Mouse (Mus musculus): ENCODE measurements at regions not wholly inside any gene's neighbourhood (a gene's known extent, or its start where the extent isn't known, plus 50 kb on each side); places are given as distances from the start of the nearest gene placed in this dataset.

GRCm38 (mm10) chr4:137189058-137189457 lies 88.2 kb upstream of the Wnt4 start:
- no peaks in the 10 kb centered on the region for H3K27me3 ChIP-seq
- in situ Hi-C loops (cut with MboI; ENCODE audit: low pct_unique_long_range_greater_than_20kb): no loop called here
- POLR2A ChIA-PET: no interaction called here
- CTCF ChIA-PET: no interaction called here
- no peak for ATAC-seq
- no peak for TF ChIP-seq CTCF (IDR thresholded peaks at IDR 0.05)
- DNase-seq (ENCODE audit: low read depth, low spot score): no peak

GRCm38 (mm10) chr4:137187592-137187991 lies 89.7 kb upstream of the Wnt4 start:
- ATAC-seq: no peak
- POLR2A ChIA-PET: interaction anchor here (0.6 kb wide), 1 partner anchor 110 kb away, joined by 4 read pairs; no protein-coding TSS in a partner anchor
- no peak for DNase-seq (ENCODE audit: low read depth, low spot score)
- TF ChIP-seq CTCF (IDR thresholded peaks at IDR 0.05): no peak
- no peaks in the 10 kb centered on the region for H3K27me3 ChIP-seq
- in situ Hi-C loops (cut with MboI; ENCODE audit: low pct_unique_long_range_greater_than_20kb): no loop called here
- CTCF ChIA-PET: no interaction called here

- TF ChIP-seq CTCF (IDR thresholded peaks at IDR 0.05): no peak
- POLR2A ChIA-PET: no interaction called here
- H3K27me3 ChIP-seq: no peaks in the 10 kb centered on the region
- CTCF ChIA-PET: no interaction called here
- in situ Hi-C loops (cut with MboI; ENCODE audit: low pct_unique_long_range_greater_than_20kb): no loop called here
- no peak for ATAC-seq
- DNase-seq (ENCODE audit: low read depth, low spot score): no peak
These were observed 90.2 kb upstream of the Wnt4 start for GRCm38 (mm10) chr4:137187051-137187450.

GRCm38 (mm10) chr4:137185001-137185400 lies 92.3 kb upstream of the Wnt4 start:
- ChIA-PET POLR2A (no interaction called here), CTCF (interaction anchor here (1.1 kb wide), 1 partner anchor 21 kb away, joined by 3 read pairs; no protein-coding TSS in a partner anchor)
- in situ Hi-C loops (cut with MboI; ENCODE audit: low pct_unique_long_range_greater_than_20kb): no loop called here
- no peaks in the 10 kb centered on the region for H3K27me3 ChIP-seq
- no peak for TF ChIP-seq CTCF (IDR thresholded peaks at IDR 0.05)
- DNase-seq (ENCODE audit: low read depth, low spot score) (no peak), ATAC-seq (no peak)

- no peaks in the 10 kb centered on the region for H3K27me3 ChIP-seq
- POLR2A ChIA-PET: interaction anchor here (0.6 kb wide), 1 partner anchor 90 kb away, joined by 10 read pairs; no protein-coding TSS in a partner anchor
- CTCF ChIA-PET: interaction anchor here (1.4 to 1.7 kb wide), 2 partner anchors 19 to 107 kb away, joined by 3 to 4 read pairs; no protein-coding TSS in a partner anchor
- no peak for TF ChIP-seq CTCF (IDR thresholded peaks at IDR 0.05)
- ATAC-seq (peak; percentile 31), DNase-seq (ENCODE audit: low read depth, low spot score) (peak; percentile 24)
- in situ Hi-C loops (cut with MboI; ENCODE audit: low pct_unique_long_range_greater_than_20kb): no loop called here
These were observed 94.0 kb upstream of the Wnt4 start for GRCm38 (mm10) chr4:137183181-137183850.

- ChIA-PET POLR2A (no interaction called here), CTCF (interaction anchor here (1.4 to 1.7 kb wide), 2 partner anchors 19 to 106 kb away, joined by 3 to 4 read pairs; no protein-coding TSS in a partner anchor)
- in situ Hi-C loops (cut with MboI; ENCODE audit: low pct_unique_long_range_greater_than_20kb): no loop called here
- H3K27me3 ChIP-seq: no peaks in the 10 kb centered on the region
- ATAC-seq: no peak
- TF ChIP-seq CTCF (IDR thresholded peaks at IDR 0.05): no peak
- DNase-seq (ENCODE audit: low read depth, low spot score): no peak
These were observed 94.7 kb upstream of the Wnt4 start for GRCm38 (mm10) chr4:137182547-137182946.

GRCm38 (mm10) chr4:137181252-137181651 lies 96.0 kb upstream of the Wnt4 start:
- DNase-seq (ENCODE audit: low read depth, low spot score): no peak
- in situ Hi-C loops (cut with MboI; ENCODE audit: low pct_unique_long_range_greater_than_20kb): no loop called here
- CTCF ChIA-PET: interaction anchor here (0.6 kb wide), 1 partner anchor 17 kb away, joined by 3 read pairs; no protein-coding TSS in a partner anchor

GRCm38 (mm10) chr4:137180083-137180482 lies 97.2 kb upstream of the Wnt4 start:
- ChIA-PET CTCF (interaction anchor here (2.0 kb wide), 1 partner anchor 16 kb away, joined by 6 read pairs; no protein-coding TSS in a partner anchor), POLR2A (no interaction called here)
- ATAC-seq (no peak), DNase-seq (ENCODE audit: low read depth, low spot score) (no peak)
- no peaks in the 10 kb centered on the region for H3K27me3 ChIP-seq
- no peak for TF ChIP-seq CTCF (IDR thresholded peaks at IDR 0.05)
- in situ Hi-C loops (cut with MboI; ENCODE audit: low pct_unique_long_range_greater_than_20kb): no loop called here

More at GRCm38 (mm10) chr4:137181252-137181651, 96.0 kb upstream of the Wnt4 start:
- no peak for ATAC-seq
- no peak for TF ChIP-seq CTCF (IDR thresholded peaks at IDR 0.05)
- POLR2A ChIA-PET: no interaction called here
- no peaks in the 10 kb centered on the region for H3K27me3 ChIP-seq

GRCm38 (mm10) chr4:137178833-137179232 lies 98.5 kb upstream of the Wnt4 start:
- no peak for DNase-seq (ENCODE audit: low read depth, low spot score)
- in situ Hi-C loops (cut with MboI; ENCODE audit: low pct_unique_long_range_greater_than_20kb): no loop called here
- ATAC-seq: no peak
- no peaks in the 10 kb centered on the region for H3K27me3 ChIP-seq
- POLR2A ChIA-PET: interaction anchor here (0.8 to 0.9 kb wide), 2 partner anchors 16 to 49 kb away, joined by 3 read pairs; no protein-coding TSS in a partner anchor
- TF ChIP-seq CTCF (IDR thresholded peaks at IDR 0.05): no peak
- CTCF ChIA-PET: interaction anchor here (2.0 kb wide), 1 partner anchor 15 kb away, joined by 6 read pairs; no protein-coding TSS in a partner anchor

GRCm38 (mm10) chr4:137164933-137165332 lies 112.4 kb upstream of the Wnt4 start:
- in situ Hi-C loops (cut with MboI; ENCODE audit: low pct_unique_long_range_greater_than_20kb): loop anchor here (5.0 kb wide), 1 partner anchor 142 kb away; no protein-coding TSS in a partner anchor
- no peak for TF ChIP-seq CTCF (IDR thresholded peaks at IDR 0.05)
- H3K27me3 ChIP-seq: no peaks in the 10 kb centered on the region
- DNase-seq (ENCODE audit: low read depth, low spot score) (no peak), ATAC-seq (no peak)
- ChIA-PET CTCF (interaction anchor here (0.8 to 2.0 kb wide), 8 partner anchors 13 to 144 kb away, joined by 3 to 9 read pairs (median 4); no protein-coding TSS in a partner anchor), POLR2A (no interaction called here)

- ChIA-PET CTCF (interaction anchor here (0.8 to 2.0 kb wide), 13 partner anchors 13 to 144 kb away, joined by 3 to 9 read pairs (median 3); no protein-coding TSS in a partner anchor), POLR2A (no interaction called here)
- peak; percentile 19 for DNase-seq (ENCODE audit: low read depth, low spot score)
- TF ChIP-seq CTCF (IDR thresholded peaks at IDR 0.05): no peak
- no peaks in the 10 kb centered on the region for H3K27me3 ChIP-seq
- in situ Hi-C loops (cut with MboI; ENCODE audit: low pct_unique_long_range_greater_than_20kb): loop anchor here (5.0 kb wide), 1 partner anchor 143 kb away; no protein-coding TSS in a partner anchor
- ATAC-seq: no peak
These were observed 112.9 kb upstream of the Wnt4 start for GRCm38 (mm10) chr4:137164429-137164828.
